In the genomic region with DNA sequence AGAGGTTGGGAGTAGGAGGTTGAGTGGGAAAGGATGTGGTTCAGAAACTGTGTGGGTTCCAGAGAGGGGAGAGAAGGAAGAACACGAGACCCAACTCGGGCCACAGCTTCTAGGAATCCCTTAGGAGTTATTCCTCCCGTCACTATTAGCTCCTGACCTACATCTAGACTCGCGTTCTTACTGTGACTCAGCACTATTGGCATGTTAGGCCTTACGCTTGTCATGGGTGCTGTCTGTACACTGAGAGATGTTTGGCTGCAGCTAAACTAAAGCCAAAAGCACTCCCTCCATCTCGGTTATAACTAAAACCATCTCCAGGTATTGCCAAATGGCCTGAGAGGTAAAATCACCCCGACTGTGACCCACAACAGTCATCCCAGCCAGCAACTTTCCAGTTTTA, we compare ENCODE assay signal across 12 mouse cellular contexts.
"Had no signal": no experiment of that assay in that cellular context is flagged by ENCODE, and none has a peak within 500 bp of the region (broad histone marks: within the 10 kb centered on the region; RNA-seq: fewer than 3 reads in every experiment).

No protein-coding gene starts in this region.

- H3K4me3 ChIP-seq: limb, embryonic 10.5 days; liver, embryonic 15.5 days; midbrain, embryonic 13.5 days; neural tube, embryonic 15.5 days had no signal

- H3K4me1 ChIP-seq: limb, embryonic 10.5 days; liver, embryonic 15.5 days; midbrain, embryonic 13.5 days; neural tube, embryonic 15.5 days had no signal

- DNase-seq: kidney, postnatal 4 days; lung, adult 2 months; lung, postnatal 36 days; right cerebral cortex, adult 18-20 months; right cerebral cortex, postnatal 25 days; thymus, adult 18-20 months; thymus, postnatal 25 days had no signal

- H3K27ac ChIP-seq: kidney, postnatal 0 days; limb, embryonic 10.5 days; liver, embryonic 15.5 days; midbrain, embryonic 13.5 days; neural tube, embryonic 15.5 days had no signal

- H3K36me3 ChIP-seq: limb, embryonic 10.5 days; liver, embryonic 15.5 days; midbrain, embryonic 13.5 days; neural tube, embryonic 15.5 days had no signal
